Mouse (Mus musculus) spleen, adult 12 weeks (tissue): ENCODE measurements around the gene Nfkbil1.
A peak's percentile ranks its signal among the peaks of the same experiment; 100 is the strongest.

Source experiments
- DNase-seq: peaks from one replicate; pipeline ENCODE4 v3.0.0; 2022; ENCODE audit warnings: low spot score

The Nfkbil1 gene

DNA sequence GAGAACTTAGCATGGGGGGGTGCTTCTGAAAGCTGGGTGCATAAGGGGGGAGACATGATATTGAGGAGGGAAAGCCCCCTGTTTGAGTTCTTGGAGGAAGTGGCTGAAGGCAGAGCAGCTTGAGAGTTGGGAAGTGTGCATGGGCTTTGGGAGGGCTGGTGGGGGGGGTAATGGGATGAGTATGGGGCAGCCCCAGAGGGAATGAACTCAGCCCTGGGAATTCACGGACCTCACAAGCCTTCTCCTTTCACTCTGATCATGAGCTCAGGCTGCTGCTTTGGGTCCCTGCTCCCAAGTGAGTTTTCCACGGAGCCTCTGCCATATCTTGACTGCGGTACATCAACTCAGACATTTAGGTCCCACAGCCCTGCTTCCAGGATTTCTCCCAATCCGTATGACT, 33.1 kb downstream of the Nfkbil1 start:
- no peak for DNase-seq

GRCm38 (mm10) chr17:35201787-35202186, 33.8 kb downstream of the Nfkbil1 start, which contains the start of gene Tnf:
Tnf (minus strand) TSS chr17:35202007.
- peak; percentile 35 for DNase-seq

- DNase-seq: no peak
Observed at GRCm38 (mm10) chr17:35201128-35201527, 34.5 kb downstream of the Nfkbil1 start.

DNA sequence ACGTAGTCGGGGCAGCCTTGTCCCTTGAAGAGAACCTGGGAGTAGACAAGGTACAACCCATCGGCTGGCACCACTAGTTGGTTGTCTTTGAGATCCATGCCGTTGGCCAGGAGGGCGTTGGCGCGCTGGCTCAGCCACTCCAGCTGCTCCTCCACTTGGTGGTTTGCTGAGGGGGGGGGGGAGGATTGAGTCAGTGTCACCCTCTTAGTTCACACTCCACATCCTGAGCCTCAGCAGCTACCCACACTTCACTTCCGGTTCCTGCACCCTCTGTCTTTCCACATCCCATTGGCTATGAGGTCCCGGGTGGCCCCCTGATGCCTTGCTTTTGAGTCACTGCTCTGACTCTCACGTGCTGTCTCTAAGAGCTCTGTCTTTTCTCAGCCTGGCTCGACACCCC, 35.2 kb downstream of the Nfkbil1 start:
- peak; percentile 46 for DNase-seq

DNA sequence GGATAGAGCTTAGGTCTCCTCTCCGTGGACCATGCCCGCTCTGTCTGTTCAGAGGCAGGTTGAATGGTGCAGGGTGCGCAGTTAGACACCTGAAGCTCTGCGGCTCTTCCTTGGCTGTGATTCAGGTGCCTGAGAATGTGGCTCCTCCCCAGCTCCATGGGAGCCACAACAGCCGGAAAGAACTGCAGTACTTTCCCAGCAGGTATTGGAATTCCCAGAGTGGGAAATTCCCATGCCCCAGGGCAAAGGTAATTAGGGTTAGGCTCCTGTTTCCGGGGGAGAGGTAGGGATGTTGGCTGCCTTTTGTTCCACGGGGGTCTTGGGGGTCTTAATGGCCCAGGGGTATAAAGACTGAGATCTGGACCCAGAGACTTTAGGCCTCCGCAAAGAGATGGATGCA, 36.6 kb downstream of the Nfkbil1 start:
- DNase-seq: no peak

- no peak for DNase-seq
Observed at GRCm38 (mm10) chr17:35198029-35198428, 37.6 kb downstream of the Nfkbil1 start.

DNA sequence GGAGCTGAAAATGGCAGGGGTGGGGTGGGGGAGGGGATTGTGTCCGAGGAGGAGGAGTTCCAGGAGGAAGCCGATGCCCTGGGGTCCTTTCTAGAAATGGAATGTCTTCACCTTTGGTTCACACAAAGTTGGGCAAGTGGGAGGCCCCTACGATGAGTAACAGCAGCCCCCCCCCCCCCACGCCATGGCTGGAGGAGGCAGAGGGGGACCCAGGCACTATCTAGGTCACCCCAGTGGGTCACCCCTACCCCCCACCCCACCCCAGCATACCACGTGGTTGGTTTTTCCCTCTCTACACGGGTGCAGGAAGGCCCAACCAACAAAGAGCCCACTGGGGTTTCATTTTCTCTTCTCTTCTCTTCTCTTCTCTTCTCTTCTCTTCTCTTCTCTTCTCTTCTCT, 38.5 kb downstream of the Nfkbil1 start:
- DNase-seq: no peak

DNA sequence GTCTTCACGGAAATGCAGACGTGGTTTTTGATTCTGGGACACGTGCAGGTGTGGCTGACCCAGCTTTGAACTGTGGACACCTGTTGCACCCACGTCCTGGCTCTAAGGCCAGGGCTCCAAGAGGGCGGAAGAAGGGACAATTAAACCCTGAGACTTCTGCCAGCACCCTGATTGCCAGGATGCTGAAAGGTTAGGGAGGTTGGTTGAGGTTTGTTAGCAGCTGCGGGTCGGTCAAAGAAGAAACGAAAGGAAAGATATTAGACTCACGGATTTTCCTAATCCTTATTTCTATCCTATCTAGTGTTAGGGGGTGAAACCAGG, 39.3 kb downstream of the Nfkbil1 start:
- no peak for DNase-seq

- DNase-seq: peak; percentile 73
Observed at GRCm38 (mm10) chr17:35195631-35196320, 39.8 kb downstream of the Nfkbil1 start.

DNA sequence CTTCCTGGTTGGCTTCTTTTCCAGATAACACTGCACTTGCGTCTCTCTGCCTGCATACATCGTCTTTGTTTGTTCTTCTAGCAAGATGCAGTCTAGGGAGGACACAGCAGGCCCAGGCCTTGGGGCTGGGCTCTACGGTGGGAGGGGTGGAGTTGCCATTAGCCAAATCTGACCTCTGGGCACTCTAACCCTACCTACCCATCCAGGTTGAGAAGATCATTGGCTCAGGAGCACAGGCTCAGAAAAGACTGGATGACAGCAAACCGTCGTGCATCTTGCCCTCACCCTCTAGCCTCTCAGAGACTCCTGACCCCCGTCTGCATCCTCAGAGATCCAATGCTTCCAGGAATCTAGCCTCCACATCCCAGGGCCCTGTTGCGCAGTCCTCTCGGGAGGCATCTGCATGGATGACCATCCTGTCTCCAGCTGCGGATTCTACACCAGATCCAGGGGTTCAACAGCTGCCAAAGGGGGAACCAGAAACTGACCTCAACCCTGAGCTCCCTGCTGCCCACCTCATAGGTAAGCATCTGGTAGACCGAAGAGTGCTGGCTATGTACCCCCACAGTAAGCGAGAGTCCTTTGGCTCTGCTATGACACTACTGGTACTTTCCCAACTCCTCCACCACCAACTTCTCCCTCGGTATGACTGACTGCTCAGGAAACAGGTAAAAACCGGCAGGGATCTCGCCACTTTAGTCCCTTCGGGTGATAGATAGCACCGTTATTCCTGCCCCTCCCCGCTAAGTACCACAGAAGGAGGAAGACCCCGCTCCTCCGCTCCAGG, 40.6 kb downstream of the Nfkbil1 start:
- DNase-seq: no peak

GRCm38 (mm10) chr17:35193881-35194843, 41.4 kb downstream of the Nfkbil1 start, which contains the start of gene Ltb:
Ltb (plus strand) TSS chr17:35194439.
- DNase-seq: no peak

DNA sequence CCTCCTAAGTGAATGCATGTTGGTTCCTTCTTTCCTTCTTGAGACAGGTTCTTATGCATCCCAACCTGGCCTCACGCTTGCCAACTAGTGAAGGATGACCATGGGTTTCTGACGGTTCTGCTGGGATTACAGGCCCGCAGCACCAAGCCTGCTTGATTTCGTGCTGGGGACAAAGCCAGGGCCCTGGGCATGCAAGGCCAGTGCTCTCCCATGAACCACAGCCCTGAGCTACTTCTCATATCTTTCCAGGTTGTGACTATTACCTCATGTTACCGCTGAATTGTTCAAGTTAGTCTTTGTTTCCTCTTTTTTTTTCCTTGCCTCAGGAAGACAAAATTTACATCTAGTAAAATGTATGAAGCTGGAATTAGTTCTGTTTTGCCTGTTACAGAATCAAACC, 42.7 kb downstream of the Nfkbil1 start:
- DNase-seq: no peak

GRCm38 (mm10) chr17:35191723-35192122, 43.9 kb downstream of the Nfkbil1 start:
- no peak for DNase-seq

DNA sequence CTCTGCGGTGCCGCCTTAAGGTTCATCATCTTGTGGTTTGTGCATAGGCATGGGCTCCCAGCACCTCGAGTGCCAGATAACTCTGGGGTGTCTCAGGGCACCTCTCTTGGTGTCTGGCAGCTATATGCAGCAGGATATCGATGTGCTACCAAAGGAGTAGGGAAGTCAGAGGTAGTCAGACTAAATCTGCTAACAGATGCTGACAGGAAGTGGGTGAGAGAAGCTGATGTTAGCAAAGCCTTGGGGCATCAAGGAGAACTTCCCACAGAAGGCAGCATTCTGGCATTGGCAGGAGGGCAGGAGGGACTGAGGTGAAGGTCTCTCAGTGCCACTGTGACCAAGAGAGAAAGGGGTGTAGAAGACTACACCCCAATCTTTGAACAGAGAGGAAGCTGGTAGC, 45.5 kb downstream of the Nfkbil1 start:
- DNase-seq: no peak

DNA sequence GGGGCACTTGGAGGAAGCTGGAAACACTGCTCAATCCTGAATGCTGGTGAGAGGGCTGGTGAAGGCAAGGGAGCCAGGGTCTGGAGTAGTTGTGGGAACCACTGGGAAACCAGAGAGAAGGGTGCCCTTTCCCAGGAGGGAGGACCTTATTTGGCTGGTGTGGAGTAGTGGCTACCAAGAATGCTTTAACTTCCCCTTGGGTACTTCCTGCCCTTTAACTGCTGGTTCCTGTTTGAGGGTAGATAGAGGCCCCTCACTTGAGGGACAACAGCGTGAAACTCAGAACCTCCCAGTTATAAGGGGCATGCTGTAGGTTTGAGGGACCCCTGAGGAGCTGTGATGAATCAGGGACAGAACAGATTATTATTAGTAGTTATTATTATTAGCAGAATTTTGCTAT, 46.4 kb downstream of the Nfkbil1 start:
- no peak for DNase-seq

DNA sequence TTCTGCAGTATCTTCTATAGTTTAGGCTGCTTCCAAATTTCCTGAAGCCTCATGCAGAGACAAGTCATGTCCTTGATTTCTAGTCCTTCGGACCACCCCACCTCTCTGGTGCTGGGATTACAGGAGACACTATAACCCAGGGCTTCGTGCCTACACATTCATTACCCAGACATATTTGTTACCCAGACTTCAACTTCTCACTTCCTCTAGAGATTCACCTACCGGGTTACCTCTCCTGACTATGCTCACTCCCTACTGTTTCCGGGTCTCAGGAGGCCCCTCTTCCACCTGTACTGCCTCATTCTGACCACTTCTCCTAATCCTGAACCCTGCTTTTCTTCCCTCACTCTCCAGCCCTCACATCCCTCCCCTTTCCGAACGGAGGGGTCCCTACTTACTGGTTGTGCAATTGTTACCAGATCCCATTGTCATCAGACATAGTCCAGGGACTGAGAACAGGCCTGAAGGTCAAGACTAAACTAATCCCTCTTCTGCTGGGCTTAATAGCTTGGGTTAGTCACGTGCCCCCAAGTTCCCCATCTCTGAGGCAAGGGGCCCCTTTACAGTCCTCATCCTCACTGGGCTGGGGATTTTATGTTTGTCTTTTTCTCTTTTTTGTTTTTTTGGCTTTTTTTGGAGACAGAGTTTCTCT, 47.5 kb downstream of the Nfkbil1 start, which contains the start of gene Lst1:
Gene Lst1 (minus strand): TSS at position 481 of the 652 bp plus-strand sequence.
- DNase-seq: no peak

DNA sequence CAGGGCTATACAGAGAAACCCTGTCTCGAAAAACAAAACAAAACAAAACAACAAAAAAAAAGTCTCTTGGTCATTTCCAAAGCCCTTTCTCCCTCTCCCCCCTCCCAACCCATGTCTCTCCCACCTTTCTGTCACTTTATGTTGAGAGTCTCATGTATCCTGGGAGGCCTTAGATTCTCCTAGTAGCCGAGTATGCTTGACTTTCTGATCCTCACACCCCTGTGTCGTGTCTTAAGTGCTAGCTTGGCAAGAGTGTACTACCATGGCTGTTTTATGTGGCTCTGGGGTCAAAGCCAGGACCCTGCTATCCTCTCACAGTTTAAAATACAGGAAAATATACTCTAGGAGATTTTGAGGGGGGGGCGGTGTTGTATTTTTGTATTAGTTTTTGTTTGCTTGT, 48.2 kb downstream of the Nfkbil1 start:
- no peak for DNase-seq

GRCm38 (mm10) chr17:35186681-35187080, 48.9 kb downstream of the Nfkbil1 start:
- peak; percentile 42 for DNase-seq

- peak; percentile 61 for DNase-seq
Observed at GRCm38 (mm10) chr17:35185639-35186611, 49.7 kb downstream of the Nfkbil1 start.

DNA sequence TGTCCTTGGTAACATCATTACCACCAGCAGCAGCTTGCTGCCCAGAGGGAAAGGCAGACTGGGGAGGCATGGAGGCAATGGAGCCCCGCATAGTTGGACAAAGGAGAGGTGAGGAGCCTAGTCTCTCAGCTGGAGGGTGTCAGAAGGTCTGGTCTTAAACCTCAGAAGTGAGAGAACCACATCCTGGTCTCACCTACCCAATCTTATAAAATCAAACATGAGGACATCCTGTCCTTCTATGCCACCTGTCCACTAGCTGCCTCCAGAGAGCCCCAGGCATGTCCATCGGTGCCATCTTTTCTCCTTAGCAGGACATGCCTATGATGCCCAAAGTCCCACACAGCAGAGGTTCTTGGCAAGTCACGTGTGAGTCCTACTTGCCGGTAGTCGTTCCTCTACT, 55.5 kb downstream of the Nfkbil1 start:
- no peak for DNase-seq

DNA sequence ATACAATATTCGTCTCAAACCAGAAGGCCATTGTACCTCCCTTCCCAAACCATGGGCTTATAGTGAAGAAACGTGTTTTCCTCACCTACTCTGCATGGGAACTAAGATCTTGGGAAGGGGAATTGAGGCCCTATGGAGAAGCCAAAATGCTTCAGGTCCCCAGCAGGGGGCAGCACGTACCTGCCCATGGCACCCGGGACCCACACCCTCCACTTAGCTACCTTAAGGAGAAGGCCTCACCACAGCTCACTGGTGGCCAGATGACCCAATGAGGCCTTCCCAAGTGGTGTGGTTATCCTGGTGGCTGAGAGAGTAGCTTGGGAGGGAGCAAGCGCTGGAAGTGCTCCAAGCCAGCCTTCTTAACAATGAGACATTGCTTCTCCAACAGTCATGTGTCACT, 57.1 kb downstream of the Nfkbil1 start:
- peak; percentile 60 for DNase-seq
